Mouse (Mus musculus) G1E (cell line): Measurements from ENCODE around the gene Nkapd1. TPM values are rescaled to one million over a fixed set of nuclear protein-coding genes. Genes with fewer than 3 reads are reported as not detected.

Source experiments
- ATAC-seq: 2 replicates; pipeline ENCODE4 v1.8.0; 2016; ENCODE audit warnings: mild to moderate bottlenecking; ENCODE audit not compliant: insufficient number of reproducible peaks, poor library complexity, low FRiP score, severe bottlenecking; ENCODE audit errors: extremely low read depth
- DNase-seq: peaks from one replicate; pipeline ENCODE4 v3.0.0; 2012; ENCODE audit warnings: low spot score
- H3K27me3 ChIP-seq: 2 replicates; pipeline ENCODE4 v1.6.1; 2012; ENCODE audit warnings: mild to moderate bottlenecking, low read length, inconsistent platforms; ENCODE audit not compliant: insufficient read depth
- H3K36me3 ChIP-seq: replicated peaks from 2 replicates; pipeline ENCODE3; 2012; ENCODE audit warnings: mild to moderate bottlenecking, inconsistent platforms
- H3K4me1 ChIP-seq: 2 replicates; pipeline ENCODE4 v1.6.1; 2012; ENCODE audit warnings: low read depth, low read length, inconsistent platforms, mixed read lengths; ENCODE audit not compliant: insufficient read depth
- H3K4me3 ChIP-seq: 2 replicates; pipeline ENCODE4 v1.5.1; 2012; ENCODE audit warnings: low read depth, mild to moderate bottlenecking, inconsistent platforms, low read length, moderate library complexity, mixed read lengths
- H3K9me3 ChIP-seq: replicated peaks from 2 replicates; pipeline ENCODE4 v1.6.1; 2012; ENCODE audit warnings: inconsistent platforms
- CTCF ChIP-seq: IDR thresholded peaks from 2 replicates; pipeline ENCODE4 v1.5.1; 2012; ENCODE audit warnings: low read depth, low read length, inconsistent platforms, mixed read lengths
- GATA1 ChIP-seq: IDR thresholded peaks from 2 replicates; pipeline ENCODE4 v1.6.1; 2012; ENCODE audit warnings: borderline replicate concordance, low read length, inconsistent platforms, mixed read lengths
- GATA2 ChIP-seq: IDR thresholded peaks from 2 replicates; pipeline ENCODE4 v1.6.1; 2012; ENCODE audit warnings: low read depth, low read length, inconsistent platforms, borderline replicate concordance
- POLR2AphosphoS5 ChIP-seq: IDR thresholded peaks from 2 replicates; pipeline ENCODE4 v1.6.1; 2012; ENCODE audit warnings: low read depth, low read length, inconsistent platforms; ENCODE audit not compliant: insufficient replicate concordance
- TAL1 ChIP-seq: conservative IDR thresholded peaks from 2 replicates; pipeline ENCODE4 v1.6.1; 2012; ENCODE audit warnings: low read depth, low read length, inconsistent platforms, mixed read lengths
- polyA plus RNA-seq: library from polyadenylated mRNA; stranded (reverse); fragments of >175 nt; gene quantifications from 2 replicates; pipeline ENCODE4 v1.2.3, GENCODE M21; 2012
- total RNA-seq, 2 experiments: library from RNA; stranded (forward) in 1 of 2; stranded (reverse) in 1 of 2; fragments of 200-1000 nt in 1 of 2; fragments of >200 nt in 1 of 2; fragmentation: Nextera tagmentation in 1 of 2; gene quantifications; 2 replicates each; pipeline ENCODE4 v1.2.3; 2014 to 2017

Gene Nkapd1
- total and polyA plus RNA-seq, 3 experiments, result 8.0 to 45.5 (median 31.0) TPM

DNA sequence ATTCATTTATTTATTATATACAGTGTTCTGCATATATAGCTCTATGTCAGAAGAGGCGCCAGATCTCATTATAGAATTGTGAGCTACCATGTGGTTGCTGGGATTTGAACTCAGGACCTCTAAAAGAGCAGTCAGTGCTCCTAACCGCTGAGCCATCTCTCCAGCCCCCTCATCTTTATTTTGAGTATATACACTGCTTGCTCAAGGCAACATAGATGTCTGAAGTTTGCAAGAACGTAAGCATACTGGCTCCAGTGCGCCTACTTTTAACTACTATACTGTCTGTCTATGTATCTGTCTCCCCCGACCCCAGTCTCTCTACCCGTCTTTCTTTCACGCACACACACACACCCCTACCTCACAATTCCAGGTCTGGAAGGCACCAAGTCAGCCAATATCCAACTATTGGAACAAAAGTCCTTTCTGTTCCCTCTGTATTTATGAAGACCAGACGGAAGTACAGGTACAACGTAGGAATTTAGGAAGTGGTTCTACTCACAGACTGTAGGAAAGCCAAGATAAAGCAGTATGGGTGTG is 598 bp upstream of the Nkapd1 start:
- H3K4me3 ChIP-seq, result peak overlapping the region; percentile 93
- ATAC-seq, result no peak
- TF ChIP-seq TAL1 (no peak), CTCF (no peak), GATA2 (no peak), POLR2AphosphoS5 (no peak), GATA1 (no peak)
- H3K36me3 ChIP-seq, result peaks cover 29% of the 10 kb centered on the region
- no peaks in the 10 kb centered on the region for H3K27me3 ChIP-seq
- H3K4me1 ChIP-seq, result peaks cover 34% of the 10 kb centered on the region
- no peaks in the 10 kb centered on the region for H3K9me3 ChIP-seq
- DNase-seq, result no peak

DNA sequence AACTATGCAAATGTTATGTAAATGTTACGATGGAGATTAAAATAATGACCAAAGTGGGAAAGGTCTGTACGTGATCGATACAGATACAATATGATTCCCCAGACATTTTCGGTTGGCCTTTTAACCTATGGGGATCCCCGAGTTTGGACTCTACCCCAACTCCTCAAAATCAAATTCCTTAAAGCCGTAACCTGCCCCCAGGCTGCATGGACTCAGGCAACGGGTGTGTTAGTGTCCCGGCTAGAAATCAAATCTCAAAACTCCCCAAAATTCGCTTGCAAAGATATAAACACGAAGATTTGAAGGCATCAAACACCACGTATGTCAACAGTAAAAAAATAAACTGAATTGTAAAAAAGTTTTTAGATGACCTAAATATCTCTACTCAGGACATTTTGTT is 1.1 kb downstream of the Nkapd1 start:
- H3K36me3 ChIP-seq, result peaks cover 41% of the 10 kb centered on the region
- peaks cover 35% of the 10 kb centered on the region for H3K4me1 ChIP-seq
- ATAC-seq (no peak), DNase-seq (no peak)
- no peaks in the 10 kb centered on the region for H3K9me3 ChIP-seq
- TF ChIP-seq GATA2 (no peak), CTCF (no peak), GATA1 (no peak), TAL1 (no peak), POLR2AphosphoS5 (no peak)
- peak overlapping the region; percentile 93 for H3K4me3 ChIP-seq
- no peaks in the 10 kb centered on the region for H3K27me3 ChIP-seq

GRCm38 (mm10) chr9:50612115-50612514 is 5.1 kb downstream of the Nkapd1 start:
- no peak overlapping the region for H3K4me3 ChIP-seq
- ATAC-seq (no peak), DNase-seq (no peak)
- peaks cover 76% of the 10 kb centered on the region for H3K36me3 ChIP-seq
- peaks cover 27% of the 10 kb centered on the region for H3K4me1 ChIP-seq
- no peak for TF ChIP-seq GATA1
- no peaks in the 10 kb centered on the region for H3K9me3 ChIP-seq
- H3K27me3 ChIP-seq, result no peaks in the 10 kb centered on the region

DNA sequence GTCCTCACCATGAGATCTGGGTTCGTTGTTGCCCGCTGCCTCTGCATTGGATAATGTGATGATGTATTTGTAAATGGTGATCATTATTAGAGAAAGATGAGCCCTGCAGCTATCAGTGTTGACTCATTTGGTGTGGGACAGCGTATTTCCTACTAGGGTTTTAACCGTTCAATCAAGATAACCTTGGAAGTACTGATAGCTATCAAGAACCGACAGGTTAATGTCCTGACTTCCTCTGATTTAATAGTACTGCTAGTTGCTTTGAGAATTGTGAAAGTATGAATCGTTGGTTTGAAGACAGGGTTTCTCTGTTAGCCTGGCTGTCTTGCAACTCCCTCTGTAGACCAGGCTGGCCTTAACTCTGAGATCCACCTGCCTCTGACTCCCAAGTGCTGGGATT is 12.9 kb downstream of the Nkapd1 start:
- Histone ChIP-seq H3K4me3 (peak overlapping the region; percentile 97), H3K4me1 (peaks cover 34% of the 10 kb centered on the region), H3K36me3 (peaks cover 52% of the 10 kb centered on the region), H3K27me3 (no peaks in the 10 kb centered on the region), H3K9me3 (no peaks in the 10 kb centered on the region)
- ATAC-seq, result no peak
- TF ChIP-seq GATA2, result no peak
- no peak for TF ChIP-seq GATA1
- TF ChIP-seq POLR2AphosphoS5, result no peak
- TF ChIP-seq TAL1, result no peak
- TF ChIP-seq CTCF, result no peak
- peak; percentile 10 for DNase-seq

DNA sequence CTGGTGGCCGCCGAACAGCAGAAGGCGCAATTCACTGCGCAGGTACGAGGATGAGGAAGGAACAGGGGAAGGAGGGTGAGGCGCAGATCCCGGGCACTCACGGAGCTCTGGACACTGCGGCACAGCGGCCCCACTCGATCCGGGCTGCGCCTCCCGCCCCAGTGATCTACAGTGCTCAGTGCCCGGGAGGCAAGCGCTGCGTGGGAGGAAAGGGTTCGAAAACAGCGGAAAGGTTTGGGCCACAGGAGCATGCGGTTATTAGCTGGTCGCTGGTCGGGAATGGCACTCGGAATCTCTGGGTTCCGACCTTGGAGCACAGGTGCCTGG is 13.3 kb downstream of the Nkapd1 start:
- Histone ChIP-seq H3K9me3 (no peaks in the 10 kb centered on the region), H3K36me3 (peaks cover 52% of the 10 kb centered on the region), H3K4me1 (peaks cover 34% of the 10 kb centered on the region), H3K27me3 (no peaks in the 10 kb centered on the region), H3K4me3 (peak overlapping the region; percentile 97)
- no peak for DNase-seq
- ATAC-seq, result no peak
- no peak for TF ChIP-seq GATA1
- TF ChIP-seq CTCF, result no peak
- no peak for TF ChIP-seq GATA2
- no peak for TF ChIP-seq POLR2AphosphoS5
- no peak for TF ChIP-seq TAL1

DNA sequence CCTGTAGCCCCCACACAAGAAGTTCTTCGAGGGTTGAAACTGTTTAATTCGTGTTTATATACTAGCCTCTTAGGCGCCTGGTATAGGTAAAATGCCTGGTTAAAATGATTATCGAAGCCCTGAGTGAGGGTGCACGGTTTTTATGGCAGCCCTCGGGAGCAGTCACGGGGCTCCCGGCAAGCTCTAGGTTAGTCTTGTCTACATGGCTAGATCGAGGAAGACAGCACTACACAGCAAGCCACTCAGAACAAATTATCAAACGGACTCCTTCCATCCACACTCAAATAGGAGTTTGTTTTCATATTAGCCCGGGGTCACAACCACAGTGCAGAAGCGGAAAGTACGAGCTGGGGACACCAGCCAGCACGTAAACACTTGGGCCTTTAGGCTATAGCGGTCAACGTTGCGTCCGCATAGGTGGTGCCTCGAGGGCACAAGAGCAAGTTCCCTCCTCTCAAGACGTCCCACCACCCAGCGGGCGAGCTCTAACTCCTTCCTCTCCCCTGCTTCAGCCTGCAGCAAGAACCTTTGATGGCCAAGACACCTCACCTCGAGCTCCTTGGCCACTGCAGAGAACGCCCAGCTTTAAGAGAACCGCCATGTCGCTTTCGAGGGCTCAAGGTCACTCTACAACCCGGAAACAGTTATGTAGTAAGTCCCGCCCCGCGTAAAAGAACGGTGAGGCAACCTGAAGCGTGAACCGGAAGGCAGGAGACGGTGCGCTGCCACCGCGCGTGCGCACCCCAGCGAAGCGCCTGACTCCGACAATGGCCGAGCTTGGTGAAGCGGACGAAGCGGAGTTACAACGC is 13.9 kb downstream of the Nkapd1 start, which contains the start of the genes Sdhd and Timm8b:
Gene Sdhd, minus strand, starts transcription at position 624 of the 809 bp plus-strand sequence.
Gene Timm8b, plus strand, starts transcription at position 722 of the 809 bp plus-strand sequence.
- ATAC-seq, result peak; percentile 86
- TF ChIP-seq GATA1, result no peak
- TF ChIP-seq TAL1, result no peak
- TF ChIP-seq CTCF, result no peak
- TF ChIP-seq GATA2, result no peak
- no peak for TF ChIP-seq POLR2AphosphoS5
- Histone ChIP-seq H3K36me3 (peaks cover 53% of the 10 kb centered on the region), H3K4me1 (peaks cover 36% of the 10 kb centered on the region), H3K9me3 (no peaks in the 10 kb centered on the region), H3K4me3 (peak within 1 kb of the TSS; percentile 97), H3K27me3 (no peaks in the 10 kb centered on the region)
- peak; percentile 84 for DNase-seq
